Comparison of ENCODE assay signal across 7 mouse cellular contexts in the genomic region with DNA sequence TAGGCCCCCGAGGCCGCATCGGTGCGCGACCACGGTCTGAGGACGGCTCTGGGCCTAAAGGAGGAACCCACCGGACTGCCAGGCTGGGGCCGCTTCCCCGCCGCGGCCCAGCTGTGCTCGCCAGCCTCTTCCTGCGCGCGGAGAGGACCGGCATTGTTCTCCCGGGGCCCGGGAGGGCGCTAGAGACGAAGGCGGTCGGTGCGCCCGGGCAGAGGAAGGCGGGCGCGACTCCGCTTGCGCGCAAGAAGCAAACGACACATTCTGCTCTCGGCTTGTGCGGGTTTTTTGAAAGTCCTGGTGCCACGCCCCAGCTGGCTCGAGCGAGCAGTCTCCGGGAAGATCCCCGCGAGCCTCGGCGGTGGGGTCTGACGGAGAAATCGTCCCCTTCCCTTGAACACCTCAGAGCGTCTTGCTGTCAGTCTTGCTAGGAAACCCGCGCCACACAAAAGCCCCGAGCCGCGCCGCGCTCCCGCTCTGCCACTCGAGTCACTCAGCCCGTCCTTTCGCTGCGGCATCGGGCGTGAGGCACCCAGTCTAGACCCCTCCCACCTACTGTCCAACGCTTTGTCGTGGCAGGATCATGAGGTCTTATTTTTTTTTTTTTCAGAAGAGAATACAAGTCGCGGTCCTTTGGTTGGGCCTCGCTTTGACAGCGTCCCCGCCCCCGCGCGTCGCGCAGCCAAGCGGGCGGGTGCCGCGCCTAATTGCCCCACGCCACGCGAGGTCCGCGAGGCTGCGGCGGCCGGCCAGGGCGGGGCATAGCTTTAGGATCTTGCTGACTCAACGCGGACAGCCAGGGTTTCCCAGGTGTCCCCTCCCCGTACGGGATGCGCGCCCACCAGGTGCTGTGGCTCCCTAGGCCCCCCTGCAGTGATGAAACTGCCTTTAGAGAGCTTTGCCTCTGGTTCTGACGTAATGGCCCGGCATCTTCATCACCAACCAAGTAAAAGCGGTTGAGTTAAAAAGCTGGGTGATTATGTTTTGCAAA. TPM values are rescaled to one million over a fixed set of nuclear protein-coding genes. Genes with fewer than 3 reads are reported as not detected.
DNase-seq lines count a peak whose midpoint lies in the region; ATAC-seq lines count a peak whose summit lies in the region.

A gene (minus strand): TSS at position 497 of the 988 bp plus-strand sequence.

- peak; percentile 83 to 85 for DNase-seq in cerebellum, postnatal 14 days
- DNase-seq in frontal cortex, postnatal 25 days (ENCODE audit: low spot score in 2 of 2), result peak; percentile 53 to 63
- DNase-seq in left cerebral cortex, adult 8-10 months (ENCODE audit: low spot score in 2 of 2), result peak; percentile 70 to 72
- DNase-seq in right cerebral cortex, postnatal 14 days, result peak; percentile 80

- peak within 1 kb of the TSS; percentile 95 for H3K4me3 ChIP-seq in hindbrain, embryonic 13.5 days

- peaks cover 11% of the 10 kb centered on the region for H3K36me3 ChIP-seq in hindbrain, embryonic 13.5 days

- H3K27ac ChIP-seq in hindbrain, embryonic 13.5 days, result peak within 1 kb of the TSS; percentile 99

- no peaks in the 10 kb centered on the region for H3K27me3 ChIP-seq in hindbrain, embryonic 13.5 days

- under 1% methylated on average over 93 of the region's 93 CpGs for WGBS in hindbrain, embryonic 13.5 days

- H3K9ac ChIP-seq in hindbrain, embryonic 13.5 days, result peak within 1 kb of the TSS; percentile 92

- H3K4me2 ChIP-seq in hindbrain, embryonic 13.5 days, result peak within 1 kb of the TSS; percentile 99

- no peaks in the 10 kb centered on the region for H3K9me3 ChIP-seq in hindbrain, embryonic 13.5 days

- peak; percentile 35 for ATAC-seq in activated CD4-positive, CD25-positive, alpha-beta regulatory T cell, adult 4 months
- ATAC-seq in hindbrain, embryonic 13.5 days (ENCODE audit: low FRiP score), result peak; percentile 40
- peak; percentile 65 for ATAC-seq in megakaryocyte, adult 5-6 weeks (ENCODE audit: poor library complexity, severe bottlenecking)

- peaks cover 42% of the 10 kb centered on the region for H3K4me1 ChIP-seq in hindbrain, embryonic 13.5 days (replicated peaks)

RNA-seq across cellular contexts. Expression of the gene that starts here (rescaled TPM):
- 10 to 100 TPM; 70.7 to 77.8 TPM for polyA plus RNA-seq in activated CD4-positive, CD25-positive, alpha-beta regulatory T cell, adult 4 months (2017; shearing (Covaris generic))
- polyA plus RNA-seq in hindbrain, embryonic 13.5 days (2015; fragmentation: Nextera tagmentation; extraction: Ambion mirVana), result 71.2 and 72.4 TPM in 2 replicates
- total RNA-seq in left cerebral cortex, adult 8-10 months (2022), result 10 to 100 TPM; 75.6 to 87.1 (median 78.7) TPM
- 55.8 and 59.7 TPM in 2 replicates for total RNA-seq in megakaryocyte, adult 5-6 weeks (2015)
- 60.0 and 91.1 TPM in 2 replicates for total RNA-seq in megakaryocyte, adult 5-6 weeks (2017)

Comparison
In these comparisons a context has a peak if more than half of its experiments do, and no peak if none do; other contexts are left out.
1. Peak in every context shown above with its lines: DNase-seq, ATAC-seq, H3K4me3 ChIP-seq and H3K27ac ChIP-seq.